Mouse (Mus musculus) liver, embryonic 15.5 days (tissue): ENCODE data around the gene 9430015G10Rik. TPM values are rescaled to one million over a fixed set of nuclear protein-coding genes. Genes with fewer than 3 reads are reported as not detected.
"Not testable (repeated sequence)": the region's sequence is repeated elsewhere in the genome, so short reads cannot be mapped to it uniquely, and the experiment has no call there.

Source experiments
- ATAC-seq: fragments of 200-750 bp; cut with Nextera tagmentation; 2 replicates; pipeline ENCODE4 v1.8.0; 2017; ENCODE audit warnings: moderate number of reproducible peaks, mild to moderate bottlenecking, moderate library complexity; ENCODE audit not compliant: insufficient read depth
- H3K27ac ChIP-seq: fragments of 300-500 bp; sonication (generic); replicated peaks from 2 replicates; pipeline ENCODE4 v1.5.1; 2015; ENCODE audit warnings: mild to moderate bottlenecking, inconsistent platforms
- H3K27me3 ChIP-seq: fragments of 300-500 bp; sonication (generic); 2 replicates; pipeline ENCODE4 v1.6.1; 2015; ENCODE audit warnings: mild to moderate bottlenecking, inconsistent platforms
- H3K36me3 ChIP-seq: fragments of 300-500 bp; sonication (generic); replicated peaks from 2 replicates; pipeline ENCODE4 v1.6.1; 2015; ENCODE audit warnings: moderate library complexity, mild to moderate bottlenecking, inconsistent platforms
- H3K4me1 ChIP-seq: fragments of 300-500 bp; sonication (generic); replicated peaks from 2 replicates; pipeline ENCODE4 v1.6.1; 2015; ENCODE audit warnings: inconsistent platforms
- H3K4me2 ChIP-seq: fragments of 300-500 bp; sonication (generic); 2 replicates; pipeline ENCODE4 v1.6.1; 2015; ENCODE audit warnings: moderate library complexity, mild to moderate bottlenecking, inconsistent platforms
- H3K4me3 ChIP-seq: fragments of 300-500 bp; sonication (generic); replicated peaks from 2 replicates; pipeline ENCODE4 v1.5.1; 2015; ENCODE audit warnings: mild to moderate bottlenecking, inconsistent platforms
- H3K9ac ChIP-seq: fragments of 300-500 bp; sonication (generic); 2 replicates; pipeline ENCODE4 v1.6.1; 2015; ENCODE audit warnings: moderate library complexity, mild to moderate bottlenecking, inconsistent platforms
- H3K9me3 ChIP-seq: fragments of 300-500 bp; sonication (generic); replicated peaks from 2 replicates; pipeline ENCODE4 v1.6.1; 2016; ENCODE audit warnings: inconsistent platforms
- WGBS: fragments of 180-500 bp; shearing (Covaris S2); methylation state at CpG from one replicate; pipeline ENCODE4 v1.1.7; 2015; ENCODE audit warnings: mixed read lengths; ENCODE audit not compliant: insufficient replicate concordance; 5-methylcytosine and 5-hydroxymethylcytosine counted together
- polyA plus RNA-seq: library from polyadenylated mRNA; unstranded; fragments of >200 nt; fragmentation: Nextera tagmentation; extraction: Ambion mirVana; gene quantifications from 2 replicates; pipeline ENCODE4 v1.2.1, GENCODE M21; 2015

The 9430015G10Rik gene
- polyA plus RNA-seq, 1 experiment from 2014 or later, result 10.5 TPM

DNA sequence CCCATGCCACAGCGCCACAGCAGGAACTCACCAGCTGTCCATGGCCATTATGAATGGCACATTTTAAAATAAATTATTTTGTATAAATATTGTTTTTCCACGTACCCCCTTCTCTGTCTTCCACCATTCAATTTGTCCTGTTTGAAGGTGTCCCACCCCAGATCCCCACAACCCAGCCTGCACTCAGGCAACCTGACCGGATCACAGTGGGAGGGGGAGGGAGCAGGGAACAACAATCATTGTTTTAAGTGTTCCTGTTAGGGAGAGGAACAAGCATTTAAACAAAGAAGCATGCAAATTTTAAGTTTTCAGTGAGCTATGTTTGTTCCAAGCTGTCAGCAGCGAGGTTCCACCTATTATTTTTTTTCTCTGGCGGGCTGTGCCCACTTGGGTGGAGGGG, 23.6 kb downstream of the 9430015G10Rik start:
- no peak for ATAC-seq
- WGBS, result 56% methylated on average over 5 of the region's 5 CpGs
- Histone ChIP-seq H3K4me2 (no peak overlapping the region), H3K9ac (no peak overlapping the region), H3K27me3 (no peaks in the 10 kb centered on the region), H3K4me1 (0 out of 2 replicates have a peak, but pooled peaks cover 5% of the 10 kb centered on the region), H3K4me3 (no peak overlapping the region), H3K36me3 (no peaks in the 10 kb centered on the region), H3K9me3 (no peaks in the 10 kb centered on the region), H3K27ac (no peak overlapping the region)

DNA sequence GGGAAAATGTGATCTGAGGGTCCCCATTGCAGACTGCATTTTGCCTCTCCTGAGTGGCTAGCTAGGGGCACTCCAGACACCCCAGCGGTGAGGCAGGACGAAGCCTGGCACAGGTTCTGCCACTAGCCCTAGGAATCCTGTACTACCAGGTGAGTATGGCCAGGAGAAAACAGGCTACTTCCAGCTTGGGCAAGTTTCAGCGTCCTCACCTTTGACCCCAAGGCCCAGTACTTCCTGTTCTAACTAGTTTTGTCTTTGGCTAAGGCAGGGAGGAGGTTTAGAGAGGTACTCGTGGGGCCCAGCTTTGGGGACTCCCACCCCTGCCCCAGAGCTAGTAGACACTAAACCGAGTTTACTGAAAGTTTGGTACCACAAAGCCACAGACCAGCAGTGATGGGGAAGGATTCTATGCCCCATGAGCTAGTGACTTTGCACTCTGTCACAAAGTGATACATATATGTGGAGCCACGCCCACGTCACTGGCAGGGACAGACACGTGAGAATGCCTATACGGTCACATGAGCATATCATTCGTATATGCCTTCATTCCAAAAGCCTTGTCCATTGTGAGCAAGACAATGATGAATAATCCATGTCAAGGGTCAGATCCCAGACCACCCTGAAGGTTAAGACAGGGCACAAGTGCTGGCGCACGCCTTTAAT, 24.3 kb downstream of the 9430015G10Rik start:
- no peak overlapping the region for H3K27ac ChIP-seq
- no peaks in the 10 kb centered on the region for H3K36me3 ChIP-seq
- 63% methylated on average over 12 of the region's 12 CpGs for WGBS
- H3K9ac ChIP-seq, result no peak overlapping the region
- H3K4me3 ChIP-seq, result no peak overlapping the region
- no peaks in the 10 kb centered on the region for H3K27me3 ChIP-seq
- 0 out of 2 replicates have a peak, but pooled peaks cover 5% of the 10 kb centered on the region for H3K4me1 ChIP-seq
- H3K9me3 ChIP-seq, result no peaks in the 10 kb centered on the region
- no peak overlapping the region for H3K4me2 ChIP-seq
- ATAC-seq, result no peak

DNA sequence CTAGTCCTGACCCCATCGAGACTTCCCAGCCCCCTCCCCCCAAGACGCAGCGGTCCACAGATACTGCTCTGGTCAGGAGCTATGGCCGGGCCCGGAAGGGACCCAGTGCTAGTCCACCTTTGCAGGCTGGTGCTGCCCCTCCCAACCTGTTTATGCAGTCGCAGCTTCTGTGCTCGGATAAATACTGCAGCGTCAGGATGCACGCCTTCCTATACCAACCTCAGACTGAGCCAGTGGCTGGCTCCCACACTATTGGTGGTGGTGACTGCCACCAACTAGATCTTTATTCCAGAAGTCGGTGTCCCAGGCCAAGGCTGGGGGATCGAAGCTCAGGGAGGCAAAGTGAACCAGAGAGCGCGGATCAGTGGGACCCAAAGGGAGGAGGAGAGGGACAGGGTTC, 25.3 kb downstream of the 9430015G10Rik start:
- no peak for ATAC-seq
- Histone ChIP-seq H3K9me3 (no peaks in the 10 kb centered on the region), H3K4me3 (no peak overlapping the region), H3K4me1 (0 out of 2 replicates have a peak, but pooled peaks cover 5% of the 10 kb centered on the region), H3K27ac (no peak overlapping the region), H3K36me3 (no peaks in the 10 kb centered on the region), H3K4me2 (no peak overlapping the region), H3K27me3 (no peaks in the 10 kb centered on the region), H3K9ac (no peak overlapping the region)
- WGBS, result 83% methylated on average over 13 of the region's 13 CpGs

DNA sequence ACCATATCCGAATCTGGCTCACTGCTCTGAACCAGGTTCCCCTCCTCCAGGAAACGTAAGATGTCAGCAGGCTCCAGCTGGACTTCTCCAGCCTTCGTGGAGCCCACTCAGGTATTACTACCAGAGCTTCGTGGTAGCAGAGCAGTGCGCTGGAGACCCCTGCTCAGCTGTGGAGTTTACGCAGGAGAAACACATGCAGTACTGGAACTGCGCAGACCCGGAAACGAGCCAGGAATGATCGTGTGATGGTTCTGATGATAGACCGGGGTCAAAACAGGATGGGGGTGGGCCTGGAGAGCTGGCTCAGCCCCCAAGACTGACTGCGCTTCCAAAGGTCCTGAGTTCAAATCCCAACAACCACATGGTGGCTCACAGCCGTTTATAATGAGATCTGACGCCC, 26.0 kb downstream of the 9430015G10Rik start:
- Histone ChIP-seq H3K4me2 (no peak overlapping the region), H3K4me3 (no peak overlapping the region), H3K36me3 (no peaks in the 10 kb centered on the region), H3K9ac (no peak overlapping the region), H3K4me1 (0 out of 2 replicates have a peak, but pooled peaks cover 5% of the 10 kb centered on the region), H3K27ac (no peak overlapping the region), H3K9me3 (no peaks in the 10 kb centered on the region), H3K27me3 (no peaks in the 10 kb centered on the region)
- ATAC-seq, result no peak
- WGBS, result 80% methylated on average over 14 of the region's 14 CpGs

DNA sequence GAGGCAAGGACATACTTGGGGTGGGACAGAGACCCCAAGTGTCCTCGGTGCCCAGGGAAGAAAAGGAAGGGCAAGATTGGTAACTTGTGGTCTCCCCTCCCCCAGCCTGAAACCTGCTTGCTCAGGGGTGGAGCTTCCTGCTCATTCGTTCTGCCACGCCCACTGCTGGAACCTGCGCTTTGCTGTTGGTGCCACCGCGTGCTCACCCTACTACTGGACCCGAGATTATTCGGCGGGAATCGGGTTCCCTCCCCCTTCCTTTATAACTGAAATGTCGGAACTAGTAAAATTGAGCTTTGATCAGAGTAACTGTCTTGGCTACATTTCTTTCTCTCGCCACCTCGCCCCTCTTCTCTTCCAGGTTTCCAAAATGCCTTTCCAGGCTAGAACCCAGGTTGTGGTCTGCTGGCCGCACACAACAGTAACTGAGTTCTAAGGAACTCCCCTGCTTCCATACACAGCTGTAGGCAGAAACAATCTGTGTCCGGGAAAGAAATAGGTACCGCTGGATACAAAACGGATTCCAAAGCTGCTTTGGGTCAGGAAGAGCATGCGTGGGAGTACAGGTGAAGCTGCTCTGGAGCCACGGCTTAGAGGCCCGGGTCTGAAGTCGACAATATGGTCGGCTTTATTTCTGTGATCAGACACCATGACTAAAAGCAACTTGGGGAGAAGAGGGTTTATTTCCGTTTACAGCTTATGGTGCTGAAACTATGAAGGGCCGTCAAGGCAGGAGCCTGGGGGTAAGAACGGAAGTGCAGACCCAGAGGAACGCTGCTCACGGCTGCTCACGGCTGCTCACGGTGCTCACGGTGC, 26.7 kb downstream of the 9430015G10Rik start:
- Histone ChIP-seq H3K9me3 (no peaks in the 10 kb centered on the region), H3K4me3 (no peak overlapping the region), H3K9ac (no peak overlapping the region), H3K36me3 (no peaks in the 10 kb centered on the region), H3K4me2 (no peak overlapping the region), H3K27me3 (no peaks in the 10 kb centered on the region), H3K27ac (no peak overlapping the region), H3K4me1 (0 out of 2 replicates have a peak, but pooled peaks cover 5% of the 10 kb centered on the region)
- WGBS, result 80% methylated on average over 30 of the region's 30 CpGs
- no peak for ATAC-seq

DNA sequence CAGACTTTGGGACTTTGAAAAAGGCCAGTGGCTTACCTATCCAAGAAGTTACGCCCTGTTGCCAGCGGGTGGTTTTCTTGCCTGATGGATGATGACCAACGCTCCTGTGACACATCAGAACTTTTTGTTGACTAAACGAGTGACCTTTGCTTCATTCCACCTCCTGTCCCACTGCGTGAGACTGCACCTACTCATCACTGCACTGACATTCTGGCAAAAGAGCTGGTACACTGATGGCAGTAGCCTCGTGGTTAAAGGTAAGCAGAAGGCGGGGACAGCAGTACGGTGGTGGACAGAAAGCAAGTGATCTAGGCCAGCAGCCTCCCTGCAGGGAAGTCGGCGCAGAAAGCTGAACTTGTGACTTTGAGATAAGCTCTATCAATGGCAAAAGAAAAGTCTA, 41.1 kb downstream of the 9430015G10Rik start:
- not testable (repeated sequence) for H3K27ac ChIP-seq, ATAC-seq, H3K9me3 ChIP-seq, H3K9ac ChIP-seq, H3K36me3 ChIP-seq, H3K4me3 ChIP-seq, H3K4me2 ChIP-seq, H3K27me3 ChIP-seq, H3K4me1 ChIP-seq
- WGBS, result 61% methylated on average over 10 of the region's 10 CpGs

DNA sequence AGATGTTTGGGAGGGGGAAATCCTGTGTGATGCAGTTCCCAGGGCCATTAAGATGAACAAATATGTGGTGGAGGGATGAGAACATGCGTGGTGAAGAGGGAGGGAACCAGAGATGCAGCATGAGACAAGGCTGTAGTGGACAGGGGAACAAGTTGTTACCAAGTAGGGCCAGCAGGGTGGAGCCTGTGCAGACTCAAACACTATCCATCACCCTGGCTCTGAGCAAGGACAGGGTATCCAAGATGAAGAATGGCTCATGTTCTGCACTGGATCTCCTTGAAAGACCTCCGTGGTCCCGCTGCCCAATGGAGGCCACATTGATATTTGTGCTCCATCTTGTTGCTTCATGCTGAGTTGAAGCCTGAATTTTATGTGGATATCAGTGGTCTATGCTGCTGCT, 45.0 kb downstream of the 9430015G10Rik start:
- no peak overlapping the region for H3K4me3 ChIP-seq
- 79% methylated on average over 3 of the region's 3 CpGs for WGBS
- no peaks in the 10 kb centered on the region for H3K4me1 ChIP-seq
- no peak overlapping the region for H3K27ac ChIP-seq
- no peak for ATAC-seq
- peaks cover 5% of the 10 kb centered on the region; the same call in 1 of the 2 replicates for H3K9me3 ChIP-seq
- H3K27me3 ChIP-seq, result no peaks in the 10 kb centered on the region
- no peak overlapping the region for H3K4me2 ChIP-seq
- no peaks in the 10 kb centered on the region for H3K36me3 ChIP-seq
- H3K9ac ChIP-seq, result no peak overlapping the region

DNA sequence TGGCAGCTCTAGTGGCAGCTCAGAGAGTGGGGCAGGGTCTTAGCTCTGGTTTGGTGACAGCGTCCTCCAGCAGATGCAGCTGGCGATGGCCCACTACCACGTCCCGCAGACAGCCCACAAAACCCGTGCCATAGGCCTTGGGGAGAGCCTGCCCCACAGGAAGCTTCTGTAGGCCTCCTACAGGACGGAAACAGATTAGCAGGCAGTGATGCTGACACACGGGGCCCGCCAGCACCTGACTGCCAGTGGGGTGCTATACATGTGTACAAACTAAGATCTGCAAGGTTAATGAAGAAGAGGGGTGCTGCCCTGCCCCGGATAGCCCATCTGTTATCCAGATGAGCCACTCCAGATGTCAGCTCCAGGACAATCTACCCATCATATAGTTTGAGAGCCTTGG, 56.7 kb downstream of the 9430015G10Rik start:
- H3K27ac ChIP-seq, result no peak overlapping the region
- no peak overlapping the region for H3K9ac ChIP-seq
- WGBS, result 68% methylated on average over 9 of the region's 9 CpGs
- no peak overlapping the region for H3K4me3 ChIP-seq
- no peak for ATAC-seq
- H3K27me3 ChIP-seq, result no peaks in the 10 kb centered on the region
- H3K4me1 ChIP-seq, result no peaks in the 10 kb centered on the region
- peaks cover 20% of the 10 kb centered on the region for H3K36me3 ChIP-seq
- peaks cover 3% of the 10 kb centered on the region; the same call in 1 of the 2 replicates for H3K9me3 ChIP-seq
- no peak overlapping the region for H3K4me2 ChIP-seq

GRCm38 (mm10) chr4:156168611-156169010, 58.8 kb downstream of the 9430015G10Rik start:
- Histone ChIP-seq H3K4me2 (no peak overlapping the region), H3K4me1 (no peaks in the 10 kb centered on the region), H3K36me3 (peaks cover 34% of the 10 kb centered on the region), H3K9me3 (no peaks in the 10 kb centered on the region), H3K4me3 (no peak overlapping the region), H3K9ac (no peak overlapping the region), H3K27me3 (no peaks in the 10 kb centered on the region), H3K27ac (no peak overlapping the region)
- WGBS, result 73% methylated on average over 8 of the region's 8 CpGs
- no peak for ATAC-seq

DNA sequence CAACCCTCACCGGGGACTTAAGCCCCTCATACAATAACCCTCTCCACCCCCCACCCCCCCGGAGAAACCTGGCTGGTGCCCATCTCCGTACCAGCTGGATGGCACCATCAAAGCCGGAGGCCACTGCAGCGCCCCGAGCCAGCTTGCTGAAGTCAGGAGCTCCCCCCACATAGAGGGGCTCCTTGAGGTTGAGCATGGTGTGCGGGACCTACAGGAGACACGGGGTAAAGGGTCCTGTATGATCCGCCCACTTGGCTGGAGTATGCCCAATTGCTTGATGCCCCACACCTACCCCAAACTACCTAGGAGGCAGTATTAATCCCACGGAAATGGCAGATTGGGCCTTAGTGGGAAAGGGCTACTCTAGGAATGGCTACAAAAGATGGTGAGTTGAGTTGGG, 59.3 kb downstream of the 9430015G10Rik start:
- 81% methylated on average over 10 of the region's 10 CpGs for WGBS
- Histone ChIP-seq H3K4me3 (no peak overlapping the region), H3K27ac (no peak overlapping the region), H3K27me3 (no peaks in the 10 kb centered on the region), H3K4me1 (no peaks in the 10 kb centered on the region), H3K36me3 (peaks cover 40% of the 10 kb centered on the region), H3K9me3 (no peaks in the 10 kb centered on the region), H3K4me2 (no peak overlapping the region), H3K9ac (no peak overlapping the region)
- ATAC-seq, result no peak

DNA sequence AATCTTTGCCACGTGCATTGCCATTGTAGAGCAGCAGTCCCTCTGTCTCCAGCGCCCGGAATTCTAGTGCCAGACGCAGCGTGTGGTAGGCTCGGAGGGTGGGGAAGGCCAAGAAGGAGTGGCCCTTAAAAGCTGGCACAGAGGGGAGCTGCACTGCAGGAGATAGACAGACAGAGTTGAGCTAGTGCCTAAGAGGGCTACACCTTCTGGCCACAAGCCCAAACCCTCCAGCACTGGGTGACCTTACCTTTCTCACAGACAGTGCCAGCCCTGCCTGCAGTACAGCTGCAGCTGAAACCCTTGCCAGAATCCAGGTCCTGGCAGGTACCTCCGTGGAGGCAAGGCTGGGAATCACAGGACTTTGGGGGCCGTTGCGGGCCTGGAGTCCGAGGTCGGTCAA, 62.0 kb downstream of the 9430015G10Rik start:
- ATAC-seq, result no peak
- no peaks in the 10 kb centered on the region for H3K9me3 ChIP-seq
- H3K27me3 ChIP-seq, result no peaks in the 10 kb centered on the region
- no peak overlapping the region for H3K9ac ChIP-seq
- H3K36me3 ChIP-seq, result peaks cover 55% of the 10 kb centered on the region
- H3K4me1 ChIP-seq, result no peaks in the 10 kb centered on the region
- 86% methylated on average over 11 of the region's 11 CpGs for WGBS
- H3K4me3 ChIP-seq, result no peak overlapping the region
- no peak overlapping the region for H3K27ac ChIP-seq
- no peak overlapping the region for H3K4me2 ChIP-seq
